Mouse (Mus musculus) liver, postnatal 0 days (tissue): Measurements from ENCODE around the gene Lin7b. TPM values are rescaled to one million over a fixed set of nuclear protein-coding genes. Genes with fewer than 3 reads are reported as not detected.
"Not testable (repeated sequence)": the region's sequence is repeated elsewhere in the genome, so short reads cannot be mapped to it uniquely, and the experiment has no call there.

Experiments used
- ATAC-seq: fragments of 200-750 bp; cut with Nextera tagmentation; 2 replicates; pipeline ENCODE4 v1.8.0; 2017; ENCODE audit warnings: mild to moderate bottlenecking, moderate library complexity
- DNase-seq: peaks from one replicate; pipeline ENCODE4 v3.0.0-alpha.2; 2016
- H3K27ac ChIP-seq: fragments of 300-500 bp; sonication (generic); 2 replicates; pipeline ENCODE4 v1.5.1; 2014; ENCODE audit warnings: antibody characterized with exemption, moderate library complexity, mild to moderate bottlenecking, low read depth
- H3K27me3 ChIP-seq: fragments of 300-500 bp; sonication (generic); 2 replicates; pipeline ENCODE4 v1.6.1; 2014; ENCODE audit warnings: low read length, control low read depth, mixed read lengths; ENCODE audit not compliant: insufficient read depth
- H3K36me3 ChIP-seq: fragments of 300-500 bp; sonication (generic); replicated peaks from 2 replicates; pipeline ENCODE4 v1.6.1; 2014; ENCODE audit warnings: mild to moderate bottlenecking, control low read depth, low read length, moderate library complexity, mixed read lengths; ENCODE audit not compliant: insufficient read depth
- H3K4me1 ChIP-seq: fragments of 300-500 bp; sonication (generic); 2 replicates; pipeline ENCODE4 v1.6.1; 2014; ENCODE audit warnings: antibody characterized with exemption, mild to moderate bottlenecking, control low read depth; ENCODE audit not compliant: insufficient read depth
- H3K4me2 ChIP-seq: fragments of 300-500 bp; sonication (generic); 2 replicates; pipeline ENCODE4 v1.6.1; 2014; ENCODE audit warnings: low read depth, mild to moderate bottlenecking, low read length, moderate library complexity, mixed read lengths
- H3K4me3 ChIP-seq: fragments of 300-500 bp; sonication (generic); 2 replicates; pipeline ENCODE4 v1.5.1; 2014; ENCODE audit warnings: low read depth, low read length
- H3K9ac ChIP-seq: fragments of 300-500 bp; sonication (generic); replicated peaks from 2 replicates; pipeline ENCODE4 v1.6.1; 2014; ENCODE audit warnings: mild to moderate bottlenecking, moderate library complexity
- H3K9me3 ChIP-seq: fragments of 300-500 bp; sonication (generic); 2 replicates; pipeline ENCODE4 v1.6.1; 2016; ENCODE audit warnings: mild to moderate bottlenecking, control low read depth, low read length, mixed read lengths
- CTCF ChIP-seq: sonication (generic); IDR thresholded peaks from 2 replicates; pipeline ENCODE4 v1.5.1; 2016; ENCODE audit warnings: antibody characterized with exemption, low read depth
- EP300 ChIP-seq: IDR thresholded peaks from 2 replicates; pipeline ENCODE4 v1.6.1; 2016; ENCODE audit warnings: antibody characterized with exemption, low read depth, mild to moderate bottlenecking
- WGBS: fragments of 180-500 bp; shearing (Covaris S2); extraction: QIAGEN DNeasy Blood & Tissue Kit; methylation state at CpG from one replicate; pipeline ENCODE4 v1.1.7; 2014; ENCODE audit not compliant: insufficient replicate concordance; 5-methylcytosine and 5-hydroxymethylcytosine counted together
- polyA plus RNA-seq: library from polyadenylated mRNA; unstranded; fragments of >200 nt; fragmentation: Nextera tagmentation; extraction: Ambion mirVana; gene quantifications from 2 replicates; pipeline ENCODE4 v1.2.1, GENCODE M21; 2015

The Lin7b gene
- polyA plus RNA-seq, 1 experiment from 2014 or later: not detected

DNA sequence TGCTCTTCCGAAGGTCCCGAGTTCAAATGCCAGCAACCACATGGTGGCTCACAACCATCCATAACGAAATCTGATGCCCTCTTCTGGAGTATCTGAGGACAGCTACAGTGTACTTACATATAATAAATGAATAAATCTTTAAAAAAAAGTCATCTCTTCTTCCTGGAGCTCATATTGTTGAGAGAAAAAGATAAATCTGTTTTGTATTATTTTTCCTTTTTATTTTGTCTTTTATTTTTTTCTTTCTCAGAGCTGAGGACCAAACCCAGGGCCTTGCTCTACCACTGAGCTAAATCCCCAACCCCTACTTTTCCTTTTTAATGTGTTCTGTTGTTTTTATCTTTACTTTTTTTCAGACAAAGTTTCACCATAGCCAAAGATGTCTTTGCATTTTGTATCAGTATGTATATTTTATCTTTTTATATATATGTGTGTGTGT lies 26.0 kb upstream of the Lin7b start:
- Histone ChIP-seq H3K36me3 (peaks cover 22% of the 10 kb centered on the region), H3K4me1 (peaks cover 16% of the 10 kb centered on the region), H3K9ac (peak overlapping the region; percentile 51; the same call in 1 of the 2 replicates), H3K27ac (peak overlapping the region; percentile 66), H3K4me3 (peak overlapping the region; percentile 55), H3K4me2 (peak overlapping the region; percentile 66)
- DNase-seq, H3K27me3 ChIP-seq, H3K9me3 ChIP-seq: not testable (repeated sequence)
- WGBS: 0% methylated on average over 3 of the region's 3 CpGs
- TF ChIP-seq CTCF: peak; percentile 42
- ATAC-seq: peak; percentile 49

- H3K9me3 ChIP-seq: no peaks in the 10 kb centered on the region
- H3K27ac ChIP-seq: peak within 1 kb of the TSS; percentile 96
- H3K9ac ChIP-seq: peak within 1 kb of the TSS; percentile 94
- H3K36me3 ChIP-seq: peaks cover 25% of the 10 kb centered on the region
- H3K27me3 ChIP-seq: no peaks in the 10 kb centered on the region
- WGBS: under 1% methylated on average over 60 of the region's 60 CpGs
- peak within 1 kb of the TSS; percentile 86 for H3K4me3 ChIP-seq
- DNase-seq: peak; percentile 100
- peak; percentile 97 for ATAC-seq
- H3K4me1 ChIP-seq: peaks cover 16% of the 10 kb centered on the region
- TF ChIP-seq CTCF: no peak
- TF ChIP-seq EP300: no peak
- peak within 1 kb of the TSS; percentile 92 for H3K4me2 ChIP-seq
These were observed 25.4 kb upstream of the Lin7b start, which contains the start of gene Snrnp70 for GRCm38 (mm10) chr7:45395578-45396336. TSS of gene Snrnp70 (minus strand) at chr7:45395742.

GRCm38 (mm10) chr7:45395129-45395541 lies 24.8 kb upstream of the Lin7b start:
- Histone ChIP-seq H3K27ac (peak overlapping the region; percentile 96), H3K4me3 (peak overlapping the region; percentile 86), H3K9me3 (no peaks in the 10 kb centered on the region), H3K4me1 (peaks cover 16% of the 10 kb centered on the region), H3K9ac (peak overlapping the region; percentile 94), H3K36me3 (peaks cover 32% of the 10 kb centered on the region), H3K4me2 (peak overlapping the region; percentile 92), H3K27me3 (no peaks in the 10 kb centered on the region)
- ATAC-seq (peak; percentile 67), DNase-seq (no peak)
- TF ChIP-seq EP300: 0 out of 2 replicates have a peak, but pooled peaks have one; percentile 10
- no peak for TF ChIP-seq CTCF
- WGBS: 0% methylated on average over 19 of the region's 20 CpGs

DNA sequence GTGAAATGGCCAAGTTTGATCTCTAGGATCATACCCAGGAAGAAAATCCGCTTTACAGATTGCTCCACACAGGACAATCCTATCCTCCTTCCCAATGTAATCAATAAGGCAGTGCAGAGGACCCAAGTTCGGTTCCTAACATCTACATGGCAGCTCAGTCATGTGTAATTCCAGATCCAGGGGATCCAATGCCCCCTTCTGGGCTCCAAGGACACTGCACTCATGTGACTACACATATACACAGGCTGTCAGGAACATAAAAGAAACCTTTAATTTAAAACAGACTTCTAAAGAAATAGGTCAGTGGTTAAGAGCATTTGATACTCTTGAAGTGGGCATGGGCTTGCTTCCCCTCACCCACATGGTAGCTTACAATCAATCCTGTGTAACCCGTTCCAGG lies 15.7 kb upstream of the Lin7b start:
- Histone ChIP-seq H3K4me1 (no peaks in the 10 kb centered on the region), H3K4me2 (no peak overlapping the region), H3K27ac (no peak overlapping the region), H3K27me3 (no peaks in the 10 kb centered on the region), H3K9me3 (no peaks in the 10 kb centered on the region), H3K9ac (no peak overlapping the region), H3K4me3 (no peak overlapping the region), H3K36me3 (peaks cover 97% of the 10 kb centered on the region)
- 87% methylated on average over 3 of the region's 3 CpGs for WGBS
- no peak for ATAC-seq
- DNase-seq: no peak
- TF ChIP-seq EP300 (no peak), CTCF (0 out of 2 replicates have a peak, but pooled peaks have one; percentile 28)

GRCm38 (mm10) chr7:45376057-45376456 lies 5.7 kb upstream of the Lin7b start:
- no peaks in the 10 kb centered on the region for H3K4me1 ChIP-seq
- WGBS: 93% methylated on average over 1 of the region's 1 CpGs
- H3K36me3 ChIP-seq: peaks cover 61% of the 10 kb centered on the region
- H3K4me2 ChIP-seq: no peak overlapping the region
- TF ChIP-seq CTCF: no peak
- no peak for TF ChIP-seq EP300
- no peak for DNase-seq
- no peak for ATAC-seq
- H3K4me3 ChIP-seq: no peak overlapping the region
- no peak overlapping the region for H3K27ac ChIP-seq
- no peaks in the 10 kb centered on the region for H3K9me3 ChIP-seq
- no peak overlapping the region for H3K9ac ChIP-seq
- H3K27me3 ChIP-seq: no peaks in the 10 kb centered on the region

GRCm38 (mm10) chr7:45374620-45375019 lies 4.2 kb upstream of the Lin7b start:
- DNase-seq: no peak
- no peak overlapping the region for H3K4me2 ChIP-seq
- no peak overlapping the region for H3K9ac ChIP-seq
- H3K4me1 ChIP-seq: peaks cover 11% of the 10 kb centered on the region
- ATAC-seq: no peak
- no peak overlapping the region for H3K4me3 ChIP-seq
- TF ChIP-seq EP300 (no peak), CTCF (no peak)
- peaks cover 8% of the 10 kb centered on the region for H3K27me3 ChIP-seq
- WGBS: 80% methylated on average over 8 of the region's 8 CpGs
- no peak overlapping the region for H3K27ac ChIP-seq
- H3K36me3 ChIP-seq: peaks cover 47% of the 10 kb centered on the region
- no peaks in the 10 kb centered on the region for H3K9me3 ChIP-seq
